Mouse (Mus musculus) forebrain, embryonic 16.5 days (tissue): ENCODE measurements around the gene Acta1. TPM values are rescaled to one million over a fixed set of nuclear protein-coding genes. Genes with fewer than 3 reads are reported as not detected.

Source experiments
- polyA plus RNA-seq: library from polyadenylated mRNA; unstranded; fragments of >200 nt; fragmentation: Nextera tagmentation; extraction: Ambion mirVana; gene quantifications from 2 replicates; pipeline ENCODE4 v1.2.1, GENCODE M21; 2015

Gene Acta1
- polyA plus RNA-seq, 1 experiment from 2014 or later: 6.3 TPM

Other genes starting within 250 kb of the Acta1 start
- 8.8 and 9.5 TPM in 2 replicates for gene Rhou, start 240.8 kb downstream of the Acta1 start, polyA plus RNA-seq
- gene Rab4a, start 88.8 kb downstream of the Acta1 start, polyA plus RNA-seq: 82.6 and 83.8 TPM in 2 replicates
- 6.6 and 7.0 TPM in 2 replicates for gene Ccsap, start 34.5 kb downstream of the Acta1 start, polyA plus RNA-seq
- 31.5 and 31.8 TPM in 2 replicates for gene Nup133, start 54.5 kb upstream of the Acta1 start, polyA plus RNA-seq
- 10.1 and 10.8 TPM in 2 replicates for gene Abcb10, start 88.4 kb upstream of the Acta1 start, polyA plus RNA-seq
- 27.1 and 30.0 TPM in 2 replicates for gene Taf5l, start 126.6 kb upstream of the Acta1 start, polyA plus RNA-seq
- gene Urb2, start 126.8 kb upstream of the Acta1 start, polyA plus RNA-seq: 4.3 and 4.6 TPM in 2 replicates